ENCODE assay signal across 8 mouse cellular contexts in genomic region chr7:99917320-99917844, GRCm38 (mm10). TPM values are rescaled to one million over a fixed set of nuclear protein-coding genes. Genes with fewer than 3 reads are reported as not detected.
DNase-seq lines count a peak whose midpoint lies in the region; ATAC-seq lines count a peak whose summit lies in the region.

No protein-coding gene starts in this region.

- H3K36me3 ChIP-seq in intestine, embryonic 14.5 days (ENCODE audit: control insufficient read depth, insufficient read depth, low read length): peaks cover 5% of the 10 kb centered on the region
- H3K36me3 ChIP-seq in midbrain, embryonic 11.5 days (ENCODE audit: control insufficient read depth, insufficient read depth, low read length): no peaks in the 10 kb centered on the region
- no peaks in the 10 kb centered on the region for H3K36me3 ChIP-seq in stomach, embryonic 15.5 days

- peak; percentile 11 for DNase-seq in CD4-positive, CD25-positive, alpha-beta regulatory T cell, adult 2 months (ENCODE audit: low read depth, low spot score)
- DNase-seq in cerebellum, adult 9-10 months: peak; percentile 50
- DNase-seq in intestine, embryonic 14.5 days (ENCODE audit: low spot score): no peak
- peak; percentile 74 for DNase-seq in left cerebral cortex, postnatal 4 days
- peak; percentile 93 for DNase-seq in midbrain, embryonic 11.5 days (ENCODE audit: low spot score, missing footprints)

- WGBS in intestine, embryonic 14.5 days: 2% methylated on average over 36 of the region's 36 CpGs
- WGBS in midbrain, embryonic 11.5 days: 1% methylated on average over 36 of the region's 36 CpGs
- 3% methylated on average over 36 of the region's 36 CpGs for WGBS in stomach, embryonic 15.5 days

- H3K4me3 ChIP-seq in intestine, embryonic 14.5 days (ENCODE audit: low read depth, low read length): peak overlapping the region; percentile 29
- H3K4me3 ChIP-seq in midbrain, embryonic 11.5 days (ENCODE audit: low read depth, low read length): peak overlapping the region; percentile 28
- peak overlapping the region; percentile 35 for H3K4me3 ChIP-seq in stomach, embryonic 15.5 days (replicated peaks)

- H3K9me3 ChIP-seq in intestine, embryonic 14.5 days (ENCODE audit: control insufficient read depth, low read length): no peaks in the 10 kb centered on the region
- H3K9me3 ChIP-seq in midbrain, embryonic 11.5 days (ENCODE audit: control insufficient read depth, low read length): no peaks in the 10 kb centered on the region
- H3K9me3 ChIP-seq in stomach, embryonic 15.5 days: no peaks in the 10 kb centered on the region

- peak overlapping the region; percentile 36; the same call in 1 of the 2 replicates for H3K9ac ChIP-seq in intestine, embryonic 14.5 days (ENCODE audit: low read length)
- H3K9ac ChIP-seq in midbrain, embryonic 11.5 days (ENCODE audit: low read length): peak overlapping the region; percentile 54
- no peak overlapping the region for H3K9ac ChIP-seq in stomach, embryonic 15.5 days

- peak overlapping the region; percentile 75 for H3K4me2 ChIP-seq in intestine, embryonic 14.5 days (ENCODE audit: low read length)
- H3K4me2 ChIP-seq in midbrain, embryonic 11.5 days: peak overlapping the region; percentile 78
- peak overlapping the region; percentile 87 for H3K4me2 ChIP-seq in stomach, embryonic 15.5 days

- H3K27me3 ChIP-seq in intestine, embryonic 14.5 days (replicated peaks; ENCODE audit: control insufficient read depth, insufficient read depth, low read length): peaks cover 9% of the 10 kb centered on the region
- H3K27me3 ChIP-seq in midbrain, embryonic 11.5 days (ENCODE audit: control insufficient read depth, insufficient read depth, low read length): no peaks in the 10 kb centered on the region; the same call in 1 of the 2 replicates
- H3K27me3 ChIP-seq in stomach, embryonic 15.5 days (replicated peaks): peaks cover 21% of the 10 kb centered on the region

- intact Hi-C loops in left cerebral cortex, postnatal 4 days (cut with DNase I): no loop called here

- peaks cover 10% of the 10 kb centered on the region; the same call in 1 of the 2 replicates for H3K4me1 ChIP-seq in intestine, embryonic 14.5 days (replicated peaks; ENCODE audit: control insufficient read depth, insufficient read depth, low read length)
- peaks cover 12% of the 10 kb centered on the region for H3K4me1 ChIP-seq in midbrain, embryonic 11.5 days (ENCODE audit: control insufficient read depth, insufficient read depth, low read length)
- peaks cover 16% of the 10 kb centered on the region for H3K4me1 ChIP-seq in stomach, embryonic 15.5 days

- no peak overlapping the region for H3K27ac ChIP-seq in intestine, embryonic 14.5 days (ENCODE audit: low read depth)
- H3K27ac ChIP-seq in midbrain, embryonic 11.5 days (ENCODE audit: low read depth, low read length): no peak overlapping the region
- H3K27ac ChIP-seq in stomach, embryonic 15.5 days: no peak overlapping the region

- no peak for ATAC-seq in CD4-positive, CD25-positive, alpha-beta regulatory T cell, adult 4 months
- ATAC-seq in frontal cortex, adult (ENCODE audit: low TSS enrichment): peak; percentile 40; the same call in 1 of the 2 replicates
- ATAC-seq in intestine, embryonic 14.5 days (replicated peaks; ENCODE audit: low FRiP score, low TSS enrichment, low read depth): peak; percentile 63
- peak; percentile 64 for ATAC-seq in midbrain, embryonic 11.5 days (ENCODE audit: low FRiP score)
- ATAC-seq in stomach, embryonic 15.5 days (ENCODE audit: insufficient read depth, low FRiP score, low read depth): peak; percentile 25; the same call in 1 of the 2 replicates

RNA-seq across cellular contexts. Expression of gene Spcs2, which starts 54.1 kb away (rescaled TPM):
- polyA plus RNA-seq in CD4-positive, CD25-positive, alpha-beta regulatory T cell, adult 4 months (2017; shearing (Covaris generic)): 100 to 1,000 TPM; 466 to 576 TPM
- 287 and 307 TPM in 2 replicates for polyA plus RNA-seq in intestine, embryonic 14.5 days (2014; fragmentation: Nextera tagmentation; extraction: Ambion mirVana)
- 10 to 100 TPM; 83.1 to 90.7 TPM for total RNA-seq in left cerebral cortex, postnatal 4 days (2021)
- polyA plus RNA-seq in midbrain, embryonic 11.5 days (2014; fragmentation: Nextera tagmentation; extraction: Ambion mirVana): 385 and 386 TPM in 2 replicates
- 386 and 415 TPM in 2 replicates for polyA plus RNA-seq in stomach, embryonic 15.5 days (2015; fragmentation: Nextera tagmentation; extraction: Ambion mirVana)

RNA-seq across cellular contexts. Expression of gene Xrra1, which starts 58.5 kb away (rescaled TPM):
- polyA plus RNA-seq in CD4-positive, CD25-positive, alpha-beta regulatory T cell, adult 4 months (2017; shearing (Covaris generic)): under 1 TPM in 1 of 2 experiments, not detected in 1; 0.39 TPM
- 0.27 and 0.31 TPM in 2 replicates for polyA plus RNA-seq in intestine, embryonic 14.5 days (2014; fragmentation: Nextera tagmentation; extraction: Ambion mirVana)
- total RNA-seq in left cerebral cortex, postnatal 4 days (2021): 1 to 10 TPM in 1 of 2 experiments, under 1 TPM in 1; 0.64 to 1.4 TPM
- polyA plus RNA-seq in midbrain, embryonic 11.5 days (2014; fragmentation: Nextera tagmentation; extraction: Ambion mirVana): 0.29 and 0.44 TPM in 2 replicates
- 0.21 and 0.35 TPM in 2 replicates for polyA plus RNA-seq in stomach, embryonic 15.5 days (2015; fragmentation: Nextera tagmentation; extraction: Ambion mirVana)
